ENCODE assay signal across 8 mouse cellular contexts in the genomic region with DNA sequence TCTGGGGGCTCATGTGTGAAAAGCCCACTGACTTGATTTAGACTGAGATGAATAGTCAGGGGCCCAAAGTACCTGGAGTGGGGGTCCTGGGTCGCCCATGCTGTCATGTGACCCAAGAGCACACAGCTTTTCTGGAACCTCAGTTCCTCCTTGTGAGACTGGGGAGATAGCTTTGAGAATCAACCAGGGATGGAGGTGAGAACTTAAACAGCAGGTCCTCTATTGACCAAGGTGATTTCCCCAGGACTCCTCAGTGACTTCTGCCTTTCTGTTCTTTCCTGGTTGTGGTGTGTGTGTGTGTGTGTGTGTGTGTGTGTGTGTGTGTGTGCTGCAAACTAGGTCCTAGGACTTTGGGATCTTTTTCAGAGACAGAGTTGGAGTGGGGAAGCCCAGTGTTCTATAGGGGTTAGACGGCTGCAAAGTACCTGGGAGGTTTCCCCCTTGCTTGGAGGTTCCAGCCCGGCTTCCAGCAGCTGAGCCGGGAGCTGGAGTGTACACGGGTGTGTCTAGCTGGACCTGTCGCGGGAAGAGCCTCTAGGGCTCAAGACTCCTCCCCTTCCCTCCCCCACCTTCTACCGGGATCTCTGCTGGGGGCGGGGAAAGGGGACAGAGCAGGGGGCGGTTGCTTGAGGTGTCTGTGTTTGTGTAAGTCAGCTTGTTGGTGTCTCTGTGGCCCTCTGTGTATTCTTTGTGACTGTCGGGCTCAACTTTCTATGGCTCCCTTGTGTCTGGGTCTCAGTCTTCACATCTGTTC. TPM values are rescaled to one million over a fixed set of nuclear protein-coding genes. Genes with fewer than 3 reads are reported as not detected.
DNase-seq lines count a peak whose midpoint lies in the region; ATAC-seq lines count a peak whose summit lies in the region.
"Had no signal": no experiment of that assay in that cellular context is flagged by ENCODE, and none has a peak within 500 bp of the region (broad histone marks: within the 10 kb centered on the region; RNA-seq: fewer than 3 reads in every experiment).

No protein-coding gene starts in this region.

- H3K9ac ChIP-seq in hindbrain, embryonic 11.5 days (ENCODE audit: low read depth, low read length) = peak overlapping the region; percentile 63; the same call in 1 of the 2 replicates
- H3K9ac ChIP-seq in limb, embryonic 15.5 days = peak overlapping the region; percentile 42
- peak overlapping the region; percentile 77 for H3K9ac ChIP-seq in neural tube, embryonic 13.5 days

- H3K27me3 ChIP-seq in embryonic facial prominence, embryonic 10.5 days (replicated peaks; ENCODE audit: low read depth, poor library complexity, severe bottlenecking) = peaks cover 7% of the 10 kb centered on the region; the same call in 1 of the 2 replicates
- no peaks in the 10 kb centered on the region; the same call in 1 of the 2 replicates for H3K27me3 ChIP-seq in hindbrain, embryonic 11.5 days (ENCODE audit: control insufficient read depth, insufficient read depth, low read length)
- no peaks in the 10 kb centered on the region for H3K27me3 ChIP-seq in limb, embryonic 15.5 days
- no peaks in the 10 kb centered on the region for H3K27me3 ChIP-seq in neural tube, embryonic 13.5 days

- H3K4me2 ChIP-seq in hindbrain, embryonic 11.5 days (replicated peaks; ENCODE audit: low read depth, low read length) = peak overlapping the region; percentile 86
- peak overlapping the region; percentile 81 for H3K4me2 ChIP-seq in limb, embryonic 15.5 days
- peak overlapping the region; percentile 73 for H3K4me2 ChIP-seq in neural tube, embryonic 13.5 days

- H3K27ac ChIP-seq in embryonic facial prominence, embryonic 10.5 days (replicated peaks) = peak overlapping the region; percentile 93
- H3K27ac ChIP-seq in hindbrain, embryonic 11.5 days (ENCODE audit: low read depth, low read length) = peak overlapping the region; percentile 81
- peak overlapping the region; percentile 97 for H3K27ac ChIP-seq in limb, embryonic 15.5 days
- peak overlapping the region; percentile 95 for H3K27ac ChIP-seq in neural tube, embryonic 13.5 days (replicated peaks)

- H3K4me1 ChIP-seq in embryonic facial prominence, embryonic 10.5 days = peaks cover 95% of the 10 kb centered on the region
- H3K4me1 ChIP-seq in hindbrain, embryonic 11.5 days (replicated peaks; ENCODE audit: control insufficient read depth, insufficient read depth, low read length) = peaks cover 40% of the 10 kb centered on the region
- H3K4me1 ChIP-seq in limb, embryonic 15.5 days = peaks cover 94% of the 10 kb centered on the region
- H3K4me1 ChIP-seq in neural tube, embryonic 13.5 days (replicated peaks) = peaks cover 97% of the 10 kb centered on the region

- WGBS in embryonic facial prominence, embryonic 10.5 days = 2% methylated on average over 11 of the region's 11 CpGs
- 3% methylated on average over 11 of the region's 11 CpGs for WGBS in hindbrain, embryonic 11.5 days
- 2% methylated on average over 11 of the region's 11 CpGs for WGBS in limb, embryonic 15.5 days
- WGBS in neural tube, embryonic 13.5 days = 4% methylated on average over 11 of the region's 11 CpGs

- H3K4me3 ChIP-seq in embryonic facial prominence, embryonic 10.5 days = peak overlapping the region; percentile 56
- H3K4me3 ChIP-seq in hindbrain, embryonic 11.5 days (ENCODE audit: low read depth, low read length) = peak overlapping the region; percentile 37
- H3K4me3 ChIP-seq in limb, embryonic 15.5 days = peak overlapping the region; percentile 45
- H3K4me3 ChIP-seq in neural tube, embryonic 13.5 days = peak overlapping the region; percentile 42

- H3K36me3 ChIP-seq in embryonic facial prominence, embryonic 10.5 days (replicated peaks) = peaks cover 37% of the 10 kb centered on the region
- 0 out of 2 replicates have a peak, but pooled peaks cover 2% of the 10 kb centered on the region for H3K36me3 ChIP-seq in hindbrain, embryonic 11.5 days (ENCODE audit: control insufficient read depth, insufficient read depth, low read length)
- peaks cover 14% of the 10 kb centered on the region for H3K36me3 ChIP-seq in limb, embryonic 15.5 days
- peaks cover 5% of the 10 kb centered on the region for H3K36me3 ChIP-seq in neural tube, embryonic 13.5 days

- peak; percentile 86 for DNase-seq in 3134 (ENCODE audit: extremely low read depth, insufficient read length, low spot score)
- DNase-seq in 3T3-L1 (ENCODE audit: low read depth, low spot score) = peak; percentile 87
- DNase-seq in embryonic facial prominence, embryonic 10.5 days (ENCODE audit: low spot score) = peak; percentile 78
- DNase-seq in hindbrain, embryonic 11.5 days (ENCODE audit: low spot score) = peak; percentile 52
- no peak for DNase-seq in layer of hippocampus, postnatal 10 days (ENCODE audit: low spot score in 2 of 2)

- no peaks in the 10 kb centered on the region for H3K9me3 ChIP-seq in embryonic facial prominence, embryonic 10.5 days
- H3K9me3 ChIP-seq in hindbrain, embryonic 11.5 days (ENCODE audit: control insufficient read depth, low read length) = no peaks in the 10 kb centered on the region
- no peaks in the 10 kb centered on the region for H3K9me3 ChIP-seq in limb, embryonic 15.5 days
- no peaks in the 10 kb centered on the region for H3K9me3 ChIP-seq in neural tube, embryonic 13.5 days

- ATAC-seq in hindbrain, embryonic 11.5 days (ENCODE audit: low FRiP score) = peak; percentile 23
- no peak for ATAC-seq in limb, embryonic 15.5 days (ENCODE audit: insufficient number of reproducible peaks, low FRiP score, low TSS enrichment, low read depth)
- no peak for ATAC-seq in neural tube, embryonic 13.5 days (ENCODE audit: low read depth)

RNA-seq across cellular contexts. Expression of gene Bcl9l, which starts 15.2 kb away (rescaled TPM):
- polyA plus RNA-seq in embryonic facial prominence, embryonic 10.5 days (2016; fragmentation: Nextera tagmentation; extraction: Ambion mirVana) = 7.4 and 7.7 TPM in 2 replicates
- 8.6 and 10.1 TPM in 2 replicates for polyA plus RNA-seq in hindbrain, embryonic 11.5 days (2014; fragmentation: Nextera tagmentation; extraction: Ambion mirVana)
- polyA plus RNA-seq in limb, embryonic 15.5 days (2015; fragmentation: Nextera tagmentation; extraction: Ambion mirVana) = 16.8 and 18.5 TPM in 2 replicates
- 9.4 and 9.6 TPM in 2 replicates for polyA plus RNA-seq in neural tube, embryonic 13.5 days (2015; fragmentation: Nextera tagmentation; extraction: Ambion mirVana)
- total RNA-seq in layer of hippocampus, postnatal 10 days (2021) = 10 to 100 TPM; 91.2 to 97.7 TPM

RNA-seq across cellular contexts. Expression of gene Upk2, which starts 43.0 kb away (rescaled TPM):
- polyA plus RNA-seq in embryonic facial prominence, embryonic 10.5 days (2016; fragmentation: Nextera tagmentation; extraction: Ambion mirVana) = 0.41 and 0.59 TPM in 2 replicates
- polyA plus RNA-seq in hindbrain, embryonic 11.5 days (2014; fragmentation: Nextera tagmentation; extraction: Ambion mirVana) = 0.83 TPM in 1 of 2 replicates, not detected in the other
- polyA plus RNA-seq in limb, embryonic 15.5 days (2015; fragmentation: Nextera tagmentation; extraction: Ambion mirVana) = 0.37 and 0.45 TPM in 2 replicates
- polyA plus RNA-seq in neural tube, embryonic 13.5 days (2015; fragmentation: Nextera tagmentation; extraction: Ambion mirVana) = not detected in 2 replicates
- not detected for total RNA-seq in layer of hippocampus, postnatal 10 days (2021)

RNA-seq across cellular contexts. Expression of gene Foxr1, which starts 56.9 kb away (rescaled TPM):
- polyA plus RNA-seq in embryonic facial prominence, embryonic 10.5 days (2016; fragmentation: Nextera tagmentation; extraction: Ambion mirVana) = not detected in 2 replicates
- not detected in 2 replicates for polyA plus RNA-seq in hindbrain, embryonic 11.5 days (2014; fragmentation: Nextera tagmentation; extraction: Ambion mirVana)
- not detected in 2 replicates for polyA plus RNA-seq in limb, embryonic 15.5 days (2015; fragmentation: Nextera tagmentation; extraction: Ambion mirVana)
- polyA plus RNA-seq in neural tube, embryonic 13.5 days (2015; fragmentation: Nextera tagmentation; extraction: Ambion mirVana) = not detected in 2 replicates
- total RNA-seq in layer of hippocampus, postnatal 10 days (2021) = not detected
- total RNA-seq: gastrocnemius, postnatal 4 days had no signal

Comparison
In these comparisons a context has a peak if more than half of its experiments do, and no peak if none do; other contexts are left out.
1. DNase-seq: peak in 3134 (single experiment), 3T3-L1 (single experiment), embryonic facial prominence, embryonic 10.5 days (single experiment) and hindbrain, embryonic 11.5 days (single experiment); none in layer of hippocampus, postnatal 10 days (0 of 2).
2. Peak in every context shown above with its lines, with median percentiles within 50 percentile points of each other: H3K27ac ChIP-seq, H3K4me3 ChIP-seq, H3K4me2 ChIP-seq and H3K9ac ChIP-seq.